Mouse (Mus musculus): ENCODE data around the gene Ak5.

DNA sequence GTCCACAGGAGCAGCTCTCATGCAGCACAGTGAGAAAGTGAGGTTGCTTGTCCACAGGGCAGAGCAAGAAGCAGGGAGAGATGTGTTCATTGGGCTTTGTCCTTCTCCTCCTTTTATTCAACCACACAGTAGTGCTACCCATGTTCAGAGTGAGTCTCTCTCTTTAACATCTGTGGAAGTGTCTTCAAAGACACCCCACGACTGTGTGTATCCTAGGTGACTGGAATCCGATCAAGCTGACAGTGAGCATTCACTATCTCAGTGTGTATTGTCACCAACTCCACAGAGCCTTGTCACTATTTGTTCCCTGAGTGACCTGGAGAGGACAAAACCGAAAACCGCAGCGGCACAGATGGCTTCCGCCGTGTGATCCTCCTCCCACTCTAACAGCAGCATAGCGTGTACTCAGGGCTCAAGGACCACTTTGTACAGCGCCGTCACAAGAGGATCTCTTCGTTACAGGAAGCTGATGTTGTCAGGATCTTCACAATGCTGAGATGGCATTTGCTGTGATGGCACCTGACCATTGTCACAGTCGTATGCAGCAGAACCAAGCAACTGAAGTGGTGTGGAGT, 159.7 kb downstream of the Ak5 start:
- no peak for TF ChIP-seq CTCF (IDR thresholded peaks at IDR 0.05; ENCODE audit: borderline replicate concordance, extremely low read depth, insufficient read depth, insufficient read length)
- no peak for TF ChIP-seq POLR2A (IDR thresholded peaks at IDR 0.05; ENCODE audit: borderline replicate concordance, extremely low read depth, insufficient read depth, insufficient read length, poor library complexity, severe bottlenecking)

All from brain, embryonic 14.5 days (tissue).